Mouse (Mus musculus) G1E (cell line): Measurements from ENCODE around the gene Supv3l1.

Experiments
- CTCF ChIP-seq: IDR thresholded peaks from 2 replicates; pipeline ENCODE4 v1.5.1; 2012; ENCODE audit warnings: low read depth, low read length, inconsistent platforms, mixed read lengths
- GATA1 ChIP-seq: IDR thresholded peaks from 2 replicates; pipeline ENCODE4 v1.6.1; 2012; ENCODE audit warnings: borderline replicate concordance, low read length, inconsistent platforms, mixed read lengths
- GATA2 ChIP-seq: IDR thresholded peaks from 2 replicates; pipeline ENCODE4 v1.6.1; 2012; ENCODE audit warnings: low read depth, low read length, inconsistent platforms, borderline replicate concordance
- POLR2AphosphoS5 ChIP-seq: IDR thresholded peaks from 2 replicates; pipeline ENCODE4 v1.6.1; 2012; ENCODE audit warnings: low read depth, low read length, inconsistent platforms; ENCODE audit not compliant: insufficient replicate concordance
- TAL1 ChIP-seq: conservative IDR thresholded peaks from 2 replicates; pipeline ENCODE4 v1.6.1; 2012; ENCODE audit warnings: low read depth, low read length, inconsistent platforms, mixed read lengths

DNA sequence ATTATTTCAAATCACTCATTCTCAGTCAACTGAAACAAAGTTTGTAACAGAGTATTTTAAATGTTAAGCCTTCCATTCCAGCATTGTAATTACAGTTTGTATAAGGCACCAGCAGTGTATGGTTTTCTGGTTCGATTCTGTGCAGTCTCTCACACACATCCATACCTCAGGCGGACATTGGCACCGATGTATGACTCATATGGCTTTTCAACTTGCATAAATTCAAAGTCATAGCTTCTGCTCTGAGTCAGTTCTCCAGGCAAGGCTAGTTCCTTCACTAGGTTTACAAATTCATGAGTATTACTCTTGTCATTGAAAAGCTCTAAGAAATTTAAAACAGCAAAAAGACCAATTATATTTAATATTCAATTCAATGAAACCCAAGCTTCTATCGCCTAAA is 20.2 kb upstream of the Supv3l1 start:
- TF ChIP-seq CTCF (no peak), GATA1 (no peak), TAL1 (no peak), GATA2 (no peak), POLR2AphosphoS5 (no peak)
